Mouse (Mus musculus) B cell, adult 62 days (primary cell): ENCODE results near the gene Nol8. TPM values are rescaled to one million over a fixed set of nuclear protein-coding genes. Genes with fewer than 3 reads are reported as not detected.

Source experiments
- total RNA-seq: library from RNA; stranded (reverse); gene quantifications from 4 replicates; pipeline ENCODE4 v1.2.4, GENCODE M21; 2023

Gene Nol8
- total RNA-seq, result 36.2 to 44.6 TPM (median 42.8 TPM) in 4 replicates

DNA sequence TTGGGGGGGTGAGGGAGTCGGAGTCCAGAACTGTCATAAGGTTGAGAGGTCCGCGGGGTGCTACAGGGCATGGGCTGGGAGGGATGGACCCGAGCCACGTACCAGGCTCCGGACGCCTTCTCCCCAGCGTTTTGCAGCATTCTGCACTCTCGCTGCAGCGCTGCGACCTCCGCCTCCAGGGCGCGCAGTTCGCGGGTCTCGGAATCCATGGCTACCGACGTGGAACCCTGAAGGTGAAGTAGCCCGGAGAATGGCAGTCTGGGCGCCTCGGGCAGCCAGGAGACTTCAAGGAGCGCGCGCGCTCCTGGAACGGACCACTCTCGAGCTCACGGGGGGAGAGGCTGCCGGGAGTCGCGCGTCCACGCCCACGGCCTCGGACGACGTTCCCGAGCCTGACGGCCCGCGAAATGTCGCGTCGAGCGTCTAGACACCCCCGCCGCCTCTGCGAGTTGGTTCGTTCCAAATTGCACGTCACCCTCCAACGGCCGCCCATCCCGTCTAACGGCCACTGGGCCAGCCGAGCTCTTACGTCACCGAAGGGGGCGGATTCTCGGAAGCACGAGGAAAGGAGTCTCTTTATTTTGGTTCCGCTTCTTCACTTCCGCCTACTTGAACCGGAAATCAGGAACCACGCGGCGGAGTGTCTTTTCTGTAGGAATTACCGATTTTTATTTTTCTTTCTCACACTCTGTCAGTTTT lies at the start of gene Nol8, which contains the start of gene Cenpp:
Nol8 (plus strand) TSS at position 598 of the 699 bp plus-strand sequence.
Cenpp (minus strand) TSS at position 305 of the 699 bp plus-strand sequence.

DNA sequence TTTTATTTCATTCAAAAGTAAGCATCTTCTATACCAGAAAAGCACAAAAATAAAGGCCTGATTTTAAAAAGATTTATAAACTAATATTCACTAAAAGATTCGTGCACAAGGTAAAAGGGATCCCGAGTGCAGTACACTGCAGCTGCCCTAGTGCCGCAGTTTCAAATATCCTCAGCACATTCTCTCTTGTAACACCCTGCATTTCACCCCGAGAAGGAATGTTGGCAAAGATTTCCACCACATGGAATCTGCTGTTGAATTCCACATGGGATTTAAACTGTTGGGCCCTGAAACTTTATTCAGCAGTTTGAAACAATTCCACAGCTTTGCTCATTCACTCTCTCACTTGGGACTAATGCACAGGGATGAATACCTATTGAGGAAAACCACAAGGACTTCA lies 45.2 kb upstream of the Nol8 start, which contains the start of gene Ogn:
Ogn (plus strand) TSS at position 333 of the 400 bp plus-strand sequence.

DNA sequence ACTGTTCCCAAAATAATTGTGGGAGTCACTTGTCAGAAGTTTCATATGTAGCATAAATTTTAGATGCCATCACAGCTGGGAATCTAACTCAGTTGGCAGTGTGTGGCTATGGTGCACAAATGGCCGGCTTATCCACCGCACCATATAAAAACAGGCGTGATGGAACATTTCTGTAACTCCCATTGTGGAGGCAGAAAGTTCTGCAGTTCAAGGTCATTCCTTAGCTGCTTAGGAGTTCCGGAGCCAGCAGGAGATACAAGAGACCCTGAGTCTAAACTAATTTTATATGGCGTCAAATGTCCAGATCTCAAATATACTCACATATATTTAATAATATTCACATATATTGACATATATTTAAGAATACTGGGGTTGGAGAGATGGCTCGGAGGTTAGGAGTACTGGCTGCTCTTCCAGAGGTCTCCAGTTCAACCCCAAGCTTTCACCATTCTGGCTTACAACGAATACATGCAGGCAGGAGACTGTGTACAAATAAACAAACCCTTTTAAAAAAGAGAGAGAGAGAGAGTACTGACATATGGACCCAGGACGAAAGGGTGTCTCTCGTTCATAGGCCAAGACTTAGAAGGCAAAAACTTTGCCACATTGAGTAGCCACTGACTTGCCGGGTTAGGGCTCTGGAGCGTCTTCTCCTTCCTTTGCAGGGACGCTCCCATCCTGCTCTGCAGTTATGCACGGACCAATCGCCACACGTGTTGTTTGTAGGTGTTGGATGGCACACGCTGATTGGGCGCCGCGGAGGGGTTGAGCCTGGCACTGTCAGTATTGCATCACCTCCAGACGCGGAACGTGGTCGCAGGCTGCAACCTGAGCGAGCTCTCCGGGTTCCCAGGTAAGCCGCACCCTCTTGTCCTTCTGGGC lies 28.7 kb downstream of the Nol8 start, which contains the start of gene Iars:
Iars (plus strand) TSS at position 750 of the 882 bp plus-strand sequence.

Other genes starting within 250 kb of the Nol8 start
- 7.2 to 8.2 TPM (median 7.8 TPM) in 4 replicates for gene Ippk, start 231.8 kb upstream of the Nol8 start, total RNA-seq
- gene Tes3-ps, start 159.8 kb upstream of the Nol8 start, total RNA-seq, result 0.30 to 0.92 TPM (median 0.62 TPM) in 4 replicates
- gene Ecm2, start 148.3 kb upstream of the Nol8 start, total RNA-seq, result 0.12 TPM in 1 of 4 replicates, not detected in the others
- not detected in 4 replicates for gene Aspn, start 108.6 kb upstream of the Nol8 start, total RNA-seq
- gene Omd, start 70.6 kb upstream of the Nol8 start, total RNA-seq, result 0.37 TPM in 1 of 4 replicates, not detected in the others
- gene Ogn, start 45.0 kb upstream of the Nol8 start, total RNA-seq, result 0.21 TPM in 1 of 4 replicates, not detected in the others
- gene Cenpp, start 293 bp upstream of the Nol8 start, total RNA-seq, result 1.0 to 1.6 TPM (median 1.4 TPM) in 4 replicates
- gene Iars, start 29.0 kb downstream of the Nol8 start, total RNA-seq, result 69.7 to 101 TPM (median 80.0 TPM) in 4 replicates
- gene Gm30302, start 145.9 kb downstream of the Nol8 start, total RNA-seq, result 0.31 TPM in 1 of 4 replicates, not detected in the others